Mouse (Mus musculus) spleen, adult 10 weeks (tissue): ENCODE measurements around the gene Astn2. TPM values are rescaled to one million over a fixed set of nuclear protein-coding genes. Genes with fewer than 3 reads are reported as not detected.

Experiments used
- polyA plus RNA-seq: library from polyadenylated mRNA; stranded (reverse); fragments of 350-450 nt; fragmentation: Illumina TruSeq; extraction: RNeasy Lipid Tissue Mini Kit (QIAGEN cat#74804); gene quantifications from one replicate; pipeline ENCODE4 v1.2.3, GENCODE M21; 2015; ENCODE audit warnings: low replicate concordance; ENCODE audit not compliant: insufficient read depth

Astn2 gene
- 5.0 TPM for polyA plus RNA-seq

DNA sequence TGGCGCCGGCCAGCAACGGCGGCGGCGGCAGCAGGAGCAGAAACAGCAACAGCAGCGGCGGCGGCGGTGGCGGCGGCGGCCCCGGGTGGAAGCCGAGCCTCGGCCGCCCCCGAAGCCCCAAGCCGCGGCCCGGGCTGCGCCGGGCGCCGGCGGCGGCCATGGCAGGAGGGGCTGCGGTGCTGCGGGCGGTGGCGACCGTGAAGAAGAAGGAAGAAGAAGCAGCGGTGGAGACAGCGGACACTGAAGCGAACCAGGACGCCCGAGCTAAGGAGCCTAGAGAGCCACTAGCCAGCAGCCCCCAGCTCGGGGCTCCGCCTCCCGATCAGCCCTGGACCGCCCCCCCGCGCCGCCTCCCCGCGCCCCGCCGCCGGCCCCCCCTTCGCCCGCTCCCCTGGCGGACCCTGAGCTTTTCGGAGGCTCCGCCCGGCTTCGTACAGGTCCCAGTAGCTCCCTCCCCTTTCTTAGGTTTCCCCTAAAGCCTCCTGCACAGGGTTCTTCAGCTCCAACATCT is at the start of gene Astn2:
Astn2 (minus strand) TSS at position 411 of the 511 bp plus-strand sequence.

DNA sequence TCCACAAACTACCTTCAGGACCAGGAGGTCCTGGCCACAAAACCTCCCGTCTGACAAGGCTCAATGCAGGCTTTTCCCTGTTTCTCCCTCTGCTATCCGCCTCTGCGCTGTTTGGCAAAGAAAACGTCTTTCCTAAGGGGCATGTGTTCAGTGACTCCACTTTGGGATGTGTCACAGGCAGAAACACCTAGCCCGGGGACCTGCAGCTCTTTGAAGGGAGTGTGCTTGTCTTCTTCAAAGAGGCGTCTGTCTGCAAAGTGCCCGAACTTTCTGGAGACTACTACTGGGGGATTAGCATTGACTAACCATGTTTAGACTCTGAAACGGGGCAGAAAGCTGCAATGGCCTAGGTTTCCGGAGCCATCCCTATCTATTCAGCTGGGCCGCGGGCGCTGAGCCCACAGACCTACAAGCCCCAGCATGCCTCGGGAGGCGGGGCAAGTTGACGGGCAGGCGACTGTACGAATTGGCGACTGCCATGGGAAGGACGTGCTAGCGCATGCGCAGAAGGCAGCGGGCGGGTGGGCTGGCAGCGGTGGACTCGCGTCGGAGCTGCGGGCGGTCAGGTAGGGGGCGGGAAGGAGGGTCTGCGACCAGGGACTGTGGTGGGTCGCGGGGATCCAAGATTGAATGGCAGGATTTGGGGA is 799.8 kb downstream of the Astn2 start, which contains the start of gene Trim32:
Trim32 (plus strand) TSS at position 483 of the 647 bp plus-strand sequence.

